Mouse (Mus musculus) midbrain, embryonic 14.5 days (tissue): ENCODE data around the gene D630003M21Rik. TPM values are rescaled to one million over a fixed set of nuclear protein-coding genes. Genes with fewer than 3 reads are reported as not detected.
A peak's percentile ranks its signal among the peaks of the same experiment; 100 is the strongest.

Experiments
- ATAC-seq: fragments of 200-750 bp; cut with Nextera tagmentation; 2 replicates; pipeline ENCODE4 v1.8.0; 2017; ENCODE audit warnings: moderate number of reproducible peaks, moderate library complexity; ENCODE audit not compliant: low FRiP score, low TSS enrichment
- DNase-seq: peaks from one replicate; pipeline ENCODE4 v3.0.0-alpha.2; 2015
- H3K27ac ChIP-seq: fragments of 300-500 bp; sonication (generic); replicated peaks from 2 replicates; pipeline ENCODE4 v1.5.1; 2014; ENCODE audit warnings: mild to moderate bottlenecking, low read depth, low read length, moderate library complexity
- H3K27me3 ChIP-seq: fragments of 300-500 bp; sonication (generic); 2 replicates; pipeline ENCODE4 v1.6.1; 2014; ENCODE audit warnings: low read length, control low read depth, mixed read lengths; ENCODE audit not compliant: control insufficient read depth, insufficient read depth
- H3K36me3 ChIP-seq: fragments of 300-500 bp; sonication (generic); 2 replicates; pipeline ENCODE4 v1.6.1; 2014; ENCODE audit warnings: low read length, control low read depth; ENCODE audit not compliant: control insufficient read depth, insufficient read depth
- H3K4me1 ChIP-seq: fragments of 300-500 bp; sonication (generic); 2 replicates; pipeline ENCODE4 v1.6.1; 2014; ENCODE audit warnings: mild to moderate bottlenecking, antibody characterized with exemption, low read length, control low read depth; ENCODE audit not compliant: control insufficient read depth, insufficient read depth
- H3K4me2 ChIP-seq: fragments of 300-500 bp; sonication (generic); 2 replicates; pipeline ENCODE4 v1.6.1; 2014; ENCODE audit warnings: mild to moderate bottlenecking, low read length, moderate library complexity
- H3K4me3 ChIP-seq: fragments of 300-500 bp; sonication (generic); replicated peaks from 2 replicates; pipeline ENCODE4 v1.5.1; 2014; ENCODE audit warnings: low read depth, low read length
- H3K9ac ChIP-seq: fragments of 300-500 bp; sonication (generic); replicated peaks from 2 replicates; pipeline ENCODE4 v1.6.1; 2014; ENCODE audit warnings: mild to moderate bottlenecking, low read length, moderate library complexity
- H3K9me3 ChIP-seq: fragments of 300-500 bp; sonication (generic); 2 replicates; pipeline ENCODE4 v1.6.1; 2016; ENCODE audit warnings: low read length, control low read depth, mixed read lengths; ENCODE audit not compliant: control insufficient read depth
- WGBS: fragments of 180-500 bp; shearing (Covaris S2); extraction: QIAGEN DNeasy Blood & Tissue Kit; methylation state at CpG from one replicate; pipeline ENCODE4 v1.1.7; 2014; 5-methylcytosine and 5-hydroxymethylcytosine counted together
- polyA plus RNA-seq: library from polyadenylated mRNA; unstranded; fragments of >200 nt; fragmentation: Nextera tagmentation; extraction: Ambion mirVana; gene quantifications from 2 replicates; pipeline ENCODE4 v1.2.1, GENCODE M21; 2014

The D630003M21Rik gene
- polyA plus RNA-seq, 1 experiment from 2014 or later: 1.4 TPM

- no peaks in the 10 kb centered on the region for H3K9me3 ChIP-seq
- H3K9ac ChIP-seq: no peak overlapping the region
- H3K36me3 ChIP-seq: no peaks in the 10 kb centered on the region
- peak; percentile 20 for DNase-seq
- no peaks in the 10 kb centered on the region for H3K27me3 ChIP-seq
- WGBS: 21% methylated on average over 6 of the region's 6 CpGs
- H3K4me3 ChIP-seq: no peak overlapping the region
- no peak overlapping the region for H3K4me2 ChIP-seq
- peaks cover 10% of the 10 kb centered on the region; the same call in 1 of the 2 replicates for H3K4me1 ChIP-seq
- ATAC-seq: no peak
- H3K27ac ChIP-seq: no peak overlapping the region
Observed at GRCm38 (mm10) chr2:158230617-158231016, 1.6 kb upstream of the D630003M21Rik start.

GRCm38 (mm10) chr2:158229503-158229892, 476 bp upstream of the D630003M21Rik start:
- H3K4me2 ChIP-seq: peak overlapping the region; percentile 90
- H3K27me3 ChIP-seq: no peaks in the 10 kb centered on the region
- DNase-seq (peak; percentile 14), ATAC-seq (no peak)
- H3K9me3 ChIP-seq: no peaks in the 10 kb centered on the region
- H3K9ac ChIP-seq: peak overlapping the region; percentile 65
- no peaks in the 10 kb centered on the region for H3K36me3 ChIP-seq
- 25% methylated on average over 7 of the region's 7 CpGs for WGBS
- H3K4me3 ChIP-seq: peak overlapping the region; percentile 39
- H3K4me1 ChIP-seq: peaks cover 10% of the 10 kb centered on the region; the same call in 1 of the 2 replicates
- H3K27ac ChIP-seq: peak overlapping the region; percentile 60

GRCm38 (mm10) chr2:158225301-158225700, 3.7 kb downstream of the D630003M21Rik start:
- WGBS: 78% methylated on average over 5 of the region's 5 CpGs

GRCm38 (mm10) chr2:158223497-158223896, 5.5 kb downstream of the D630003M21Rik start:
- no peak overlapping the region for H3K4me2 ChIP-seq
- DNase-seq: no peak
- H3K4me1 ChIP-seq: no peaks in the 10 kb centered on the region
- H3K27me3 ChIP-seq: no peaks in the 10 kb centered on the region
- H3K4me3 ChIP-seq: no peak overlapping the region
- no peaks in the 10 kb centered on the region for H3K9me3 ChIP-seq
- H3K27ac ChIP-seq: no peak overlapping the region
- no peak for ATAC-seq
- 90% methylated on average over 3 of the region's 3 CpGs for WGBS
- H3K36me3 ChIP-seq: no peaks in the 10 kb centered on the region
- no peak overlapping the region for H3K9ac ChIP-seq

More at GRCm38 (mm10) chr2:158225301-158225700, 3.7 kb downstream of the D630003M21Rik start:
- no peak for DNase-seq
- H3K27me3 ChIP-seq: no peaks in the 10 kb centered on the region
- H3K4me1 ChIP-seq: peaks cover 8% of the 10 kb centered on the region; the same call in 1 of the 2 replicates
- no peaks in the 10 kb centered on the region for H3K36me3 ChIP-seq
- no peak overlapping the region for H3K9ac ChIP-seq
- no peak for ATAC-seq
- H3K4me2 ChIP-seq: no peak overlapping the region
- H3K9me3 ChIP-seq: no peaks in the 10 kb centered on the region
- H3K4me3 ChIP-seq: no peak overlapping the region
- H3K27ac ChIP-seq: no peak overlapping the region

GRCm38 (mm10) chr2:158222664-158223063, 6.4 kb downstream of the D630003M21Rik start:
- no peak overlapping the region for H3K4me3 ChIP-seq
- no peak for ATAC-seq
- no peaks in the 10 kb centered on the region for H3K9me3 ChIP-seq
- DNase-seq: no peak
- WGBS: 71% methylated on average over 4 of the region's 4 CpGs
- H3K27me3 ChIP-seq: no peaks in the 10 kb centered on the region
- H3K4me2 ChIP-seq: no peak overlapping the region
- H3K27ac ChIP-seq: no peak overlapping the region
- H3K9ac ChIP-seq: no peak overlapping the region
- H3K4me1 ChIP-seq: no peaks in the 10 kb centered on the region
- no peaks in the 10 kb centered on the region for H3K36me3 ChIP-seq

GRCm38 (mm10) chr2:158221446-158222084, 7.5 kb downstream of the D630003M21Rik start:
- 89% methylated on average over 9 of the region's 9 CpGs for WGBS
- Histone ChIP-seq H3K27me3 (no peaks in the 10 kb centered on the region), H3K4me1 (no peaks in the 10 kb centered on the region), H3K4me3 (no peak overlapping the region), H3K9me3 (no peaks in the 10 kb centered on the region), H3K4me2 (no peak overlapping the region), H3K27ac (no peak overlapping the region), H3K36me3 (no peaks in the 10 kb centered on the region), H3K9ac (no peak overlapping the region)
- ATAC-seq (no peak), DNase-seq (no peak)

GRCm38 (mm10) chr2:158219562-158219961, 9.5 kb downstream of the D630003M21Rik start:
- 88% methylated on average over 2 of the region's 2 CpGs for WGBS
- H3K4me2 ChIP-seq: no peak overlapping the region
- no peaks in the 10 kb centered on the region for H3K27me3 ChIP-seq
- no peak overlapping the region for H3K9ac ChIP-seq
- ATAC-seq (no peak), DNase-seq (no peak)
- H3K4me1 ChIP-seq: no peaks in the 10 kb centered on the region
- H3K4me3 ChIP-seq: no peak overlapping the region
- no peak overlapping the region for H3K27ac ChIP-seq
- H3K9me3 ChIP-seq: no peaks in the 10 kb centered on the region
- no peaks in the 10 kb centered on the region for H3K36me3 ChIP-seq

GRCm38 (mm10) chr2:158216510-158216909, 12.5 kb downstream of the D630003M21Rik start:
- no peaks in the 10 kb centered on the region for H3K27me3 ChIP-seq
- H3K9me3 ChIP-seq: no peaks in the 10 kb centered on the region
- H3K4me1 ChIP-seq: no peaks in the 10 kb centered on the region
- no peak overlapping the region for H3K4me2 ChIP-seq
- no peak overlapping the region for H3K27ac ChIP-seq
- ATAC-seq (no peak), DNase-seq (no peak)
- no peaks in the 10 kb centered on the region for H3K36me3 ChIP-seq
- no peak overlapping the region for H3K9ac ChIP-seq
- 92% methylated on average over 8 of the region's 8 CpGs for WGBS
- H3K4me3 ChIP-seq: no peak overlapping the region
